Mouse (Mus musculus) ES-E14 (cell line): ENCODE data around the gene Zfp91.

Experiments used
- HCFC1 ChIP-seq: IDR thresholded peaks from 2 replicates; pipeline ENCODE4 v1.6.1; 2012; ENCODE audit warnings: low read length, inconsistent platforms, borderline replicate concordance; ENCODE audit not compliant: insufficient read depth
- MAFK ChIP-seq: IDR thresholded peaks from 2 replicates; pipeline ENCODE4 v1.6.1; 2014; ENCODE audit warnings: mild to moderate bottlenecking, low read depth, low read length, inconsistent platforms; ENCODE audit not compliant: insufficient read depth
- ZNF384 ChIP-seq: IDR thresholded peaks from 2 replicates; pipeline ENCODE4 v1.6.1; 2012; ENCODE audit warnings: low read depth, low read length, inconsistent platforms

DNA sequence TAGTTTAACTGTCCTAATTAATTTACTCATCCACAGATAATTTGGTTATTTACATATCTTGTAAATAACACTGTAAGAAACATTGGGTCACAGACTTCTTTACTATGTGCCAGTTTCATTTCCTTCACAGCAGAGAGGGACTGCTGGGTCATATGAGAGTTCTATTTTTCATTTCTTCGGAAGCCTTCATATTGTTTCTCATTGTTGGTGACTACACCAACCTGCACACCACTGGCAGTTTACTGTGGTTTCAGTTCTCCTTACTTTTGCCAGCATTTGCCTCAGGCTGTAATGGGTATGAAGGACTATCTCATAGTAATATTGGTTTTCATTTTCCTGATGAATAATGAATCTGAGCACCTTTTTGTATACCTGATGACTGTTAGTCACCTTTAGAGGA lies 22.6 kb upstream of the Zfp91 start:
- TF ChIP-seq HCFC1 (no peak), MAFK (no peak), ZNF384 (no peak)
